Mouse (Mus musculus) gastrocnemius, adult 2 months (tissue): ENCODE data around the gene Prkab2. TPM values are rescaled to one million over a fixed set of nuclear protein-coding genes. Genes with fewer than 3 reads are reported as not detected.

ENCODE experiments used
- DNase-seq: peaks from one replicate; pipeline ENCODE4 v3.0.0; 2022
- H3K27ac ChIP-seq: fragments of 200-600 bp; 2 replicates; pipeline ENCODE4 v1.8.1; 2022; ENCODE audit warnings: mild to moderate bottlenecking
- H3K4me3 ChIP-seq: fragments of 200-600 bp; 2 replicates; pipeline ENCODE4 v1.8.1; 2022; ENCODE audit warnings: mild to moderate bottlenecking, moderate library complexity
- CTCF ChIP-seq: fragments of 200-600 bp; IDR thresholded peaks from 2 replicates; pipeline ENCODE4 v1.8.1; 2022; ENCODE audit warnings: antibody characterized with exemption, mild to moderate bottlenecking, moderate library complexity
- intact Hi-C: fragments of 180-260 bp; cut with DNase I; formaldehyde crosslinking; loops from one replicate; pipeline ENCODE4 v1.15.1; 2025
- total RNA-seq, 2 experiments: library from RNA; stranded (reverse); gene quantifications; 2 replicates each; pipeline ENCODE4 v1.2.3; 2021

Gene Prkab2
- total RNA-seq, 2 experiments from 2014 or later, result 137 to 243 TPM

DNA sequence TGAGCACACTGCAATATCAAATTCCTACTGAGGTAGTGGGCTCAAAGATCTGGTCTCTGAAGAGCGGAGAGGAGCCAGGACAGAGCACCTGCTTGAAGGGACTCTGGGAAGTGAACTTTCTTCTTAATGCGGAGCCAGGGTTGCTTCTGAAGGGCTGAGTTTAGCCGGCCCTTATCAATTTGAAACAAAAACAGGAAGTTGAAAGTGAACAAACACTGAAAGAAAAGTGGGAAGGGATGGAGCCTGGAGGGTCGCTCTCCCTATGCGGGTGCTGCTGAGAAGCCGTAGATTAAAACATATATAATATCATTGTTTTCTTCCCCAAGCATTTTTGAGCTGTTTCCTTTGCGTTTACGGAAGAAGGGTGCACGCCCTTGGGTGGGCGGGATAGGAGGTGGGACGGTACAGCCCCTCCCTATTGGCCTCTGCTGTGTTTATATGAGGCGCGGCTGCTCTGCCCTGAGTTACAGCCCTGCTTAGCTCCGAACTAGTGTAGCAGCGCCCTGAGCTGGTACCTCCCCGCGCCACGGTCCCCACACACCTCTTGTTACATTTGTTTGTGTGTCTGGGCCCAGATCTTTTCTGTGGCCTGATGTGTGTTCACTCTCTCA is 29.5 kb upstream of the Prkab2 start, which contains the start of gene Fmo5:
Gene Fmo5 (plus strand): TSS at position 414 of the 611 bp plus-strand sequence.
- peak within 1 kb of the TSS; percentile 87 for H3K27ac ChIP-seq
- H3K4me3 ChIP-seq, result peak within 1 kb of the TSS; percentile 74
- peak; percentile 84 for DNase-seq
- TF ChIP-seq CTCF, result no peak
- intact Hi-C loops, result no loop called here

DNA sequence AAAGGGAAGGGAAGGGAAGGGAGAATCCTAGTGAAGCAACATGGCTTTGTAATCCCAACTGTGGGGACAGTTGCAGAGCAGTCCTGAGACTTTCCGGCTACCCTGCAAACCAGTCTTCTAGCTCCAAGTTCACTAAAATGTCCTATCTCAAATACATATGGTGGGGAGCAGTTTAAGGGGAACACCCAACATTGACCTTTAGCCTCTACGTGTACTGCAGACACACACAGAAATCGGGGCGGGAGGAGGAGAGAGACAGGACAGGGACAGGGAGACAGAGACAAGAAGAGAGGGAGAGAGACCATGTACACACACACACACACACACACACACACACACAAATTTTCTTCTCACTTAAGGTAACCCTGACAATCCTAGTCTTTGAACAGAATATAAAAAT is 28.1 kb upstream of the Prkab2 start:
- no peak overlapping the region for H3K4me3 ChIP-seq
- intact Hi-C loops, result no loop called here
- DNase-seq, result no peak
- H3K27ac ChIP-seq, result no peak overlapping the region
- TF ChIP-seq CTCF, result no peak

DNA sequence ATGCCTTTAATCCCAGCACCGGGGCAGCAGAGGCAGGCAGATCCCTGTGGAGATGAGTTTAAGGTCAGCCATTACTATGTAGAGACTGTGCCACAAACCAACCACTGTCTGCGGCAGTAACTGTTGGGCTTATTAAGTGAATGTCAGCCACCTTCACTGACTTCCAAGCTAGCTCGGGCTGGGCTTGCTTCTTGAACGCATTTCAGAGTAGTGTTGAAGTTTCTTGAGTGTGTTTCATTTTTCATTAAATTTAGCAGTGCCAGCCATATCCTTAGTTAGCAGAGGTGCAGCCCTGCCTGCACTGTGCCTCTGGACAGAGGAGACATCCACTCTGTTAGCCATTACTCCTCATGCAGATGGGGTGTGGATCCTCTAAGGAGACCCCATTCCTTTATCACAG is 27.2 kb upstream of the Prkab2 start:
- Histone ChIP-seq H3K4me3 (no peak overlapping the region), H3K27ac (no peak overlapping the region)
- DNase-seq, result no peak
- intact Hi-C loops, result no loop called here
- no peak for TF ChIP-seq CTCF

DNA sequence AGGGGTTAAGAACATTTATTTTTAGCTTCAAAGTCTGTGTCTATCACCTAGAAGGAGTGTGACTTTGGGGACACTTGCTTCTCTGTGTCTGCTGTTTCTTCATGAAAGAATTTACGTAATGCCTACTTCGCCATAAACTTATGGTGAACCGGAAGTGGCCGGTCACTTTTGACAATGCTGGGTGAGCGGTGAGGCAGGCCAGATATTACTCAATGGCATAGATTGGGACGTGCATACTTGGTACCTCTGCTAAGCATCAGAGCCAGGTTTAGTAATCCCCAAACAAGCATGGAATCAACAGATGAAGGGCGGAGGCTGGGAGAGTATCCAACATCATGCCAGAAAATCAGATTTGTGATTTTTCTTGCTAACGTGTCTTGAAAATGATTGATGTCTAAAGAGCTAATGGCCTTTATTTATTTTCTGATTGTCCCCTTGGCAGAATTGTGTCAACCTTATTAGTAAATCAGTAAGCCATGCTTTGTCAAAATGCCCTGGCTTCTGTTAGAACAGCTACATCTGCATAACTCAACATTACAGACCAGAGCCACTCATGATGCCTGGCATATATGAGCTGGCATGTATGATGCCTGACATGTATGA is 26.6 kb upstream of the Prkab2 start:
- Histone ChIP-seq H3K27ac (no peak overlapping the region), H3K4me3 (no peak overlapping the region)
- no peak for DNase-seq
- no peak for TF ChIP-seq CTCF
- intact Hi-C loops, result no loop called here

DNA sequence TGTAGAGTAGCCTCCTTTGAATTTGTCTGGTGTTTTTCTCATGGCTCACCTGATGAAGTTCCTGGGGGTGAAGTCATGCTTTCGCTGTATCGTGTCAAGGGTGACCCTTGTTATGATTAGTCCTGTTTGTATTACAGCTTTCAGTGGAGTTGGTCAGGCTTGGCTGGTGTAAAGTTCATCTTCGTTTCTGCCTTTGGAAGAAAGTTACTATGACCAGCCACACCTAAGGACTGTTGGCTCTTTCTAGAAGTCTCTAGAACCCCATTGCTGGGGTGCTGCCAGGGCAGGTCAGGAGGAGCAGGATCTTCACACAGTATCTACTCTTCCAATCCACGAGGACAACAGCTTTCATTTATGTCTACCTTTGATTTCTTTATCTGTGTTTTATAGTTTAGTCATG is 24.5 kb upstream of the Prkab2 start:
- intact Hi-C loops, result no loop called here
- Histone ChIP-seq H3K4me3 (no peak overlapping the region), H3K27ac (no peak overlapping the region)
- DNase-seq, result no peak
- TF ChIP-seq CTCF, result no peak

DNA sequence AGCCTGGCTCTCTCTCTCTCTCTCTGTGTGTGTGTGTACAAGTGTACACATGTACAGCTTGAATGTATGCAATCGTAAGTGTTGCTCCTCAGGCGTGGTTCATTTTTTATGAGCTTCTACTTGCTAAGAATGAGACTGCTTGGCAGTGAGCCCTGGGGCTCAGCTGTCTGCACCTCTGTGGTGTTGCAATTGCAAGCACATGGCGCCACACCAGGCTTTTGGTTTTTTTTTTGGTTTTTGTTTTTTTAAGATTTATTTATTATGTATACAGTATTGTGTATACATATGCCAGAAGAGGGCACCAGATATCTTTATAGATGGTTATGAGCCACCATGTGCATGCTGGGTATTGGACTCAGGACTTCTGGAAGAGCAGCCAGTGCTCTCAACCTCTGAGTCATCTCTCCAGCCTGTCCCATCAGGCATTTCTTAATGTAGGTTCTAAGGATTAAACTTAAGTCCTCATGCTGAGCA is 23.7 kb upstream of the Prkab2 start:
- peak overlapping the region; percentile 73 for H3K27ac ChIP-seq
- peak; percentile 85 for DNase-seq
- no peak overlapping the region for H3K4me3 ChIP-seq
- peak; percentile 36 for TF ChIP-seq CTCF
- intact Hi-C loops, result no loop called here

DNA sequence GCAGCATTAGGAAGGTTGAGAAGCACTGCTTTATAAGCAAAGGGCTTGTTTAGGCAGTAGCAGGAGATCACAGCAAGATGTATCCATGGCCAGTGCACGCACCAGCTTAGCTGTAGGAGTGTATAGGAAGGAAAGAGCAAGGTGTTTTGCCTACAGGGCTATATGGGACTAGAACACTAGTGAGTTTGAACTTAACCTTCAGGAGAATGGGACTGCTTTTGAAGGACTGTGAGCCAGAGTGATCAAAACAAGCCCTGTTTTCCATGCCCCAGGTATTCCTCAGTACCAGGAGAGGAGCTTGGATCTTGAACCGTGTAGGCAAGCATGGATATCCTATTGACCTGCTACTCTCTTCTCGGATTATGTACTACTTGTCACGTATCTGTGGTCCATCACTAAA is 16.6 kb upstream of the Prkab2 start:
- H3K4me3 ChIP-seq, result no peak overlapping the region
- intact Hi-C loops, result no loop called here
- TF ChIP-seq CTCF, result no peak
- no peak for DNase-seq
- no peak overlapping the region for H3K27ac ChIP-seq

DNA sequence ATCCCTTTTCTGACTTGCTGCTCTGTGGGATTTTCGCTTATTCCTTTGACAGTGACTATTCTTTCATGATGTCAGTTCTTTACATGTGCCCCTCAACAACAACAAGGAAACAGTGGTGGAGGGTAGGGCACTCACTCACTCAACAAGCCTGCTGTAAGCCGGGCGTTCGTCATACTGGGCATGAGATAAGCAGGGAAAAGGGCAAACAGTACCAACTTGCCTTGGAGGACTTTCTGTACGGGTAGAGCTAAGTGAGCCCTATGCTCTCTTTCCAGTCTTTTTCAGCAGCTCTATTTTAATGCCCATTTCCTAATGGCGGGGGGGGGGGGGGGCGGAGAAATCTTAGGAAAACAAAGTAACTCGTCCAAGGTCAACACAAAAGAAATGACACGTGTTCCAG is 16.0 kb upstream of the Prkab2 start:
- intact Hi-C loops, result no loop called here
- no peak for DNase-seq
- H3K4me3 ChIP-seq, result no peak overlapping the region
- no peak for TF ChIP-seq CTCF
- H3K27ac ChIP-seq, result no peak overlapping the region

DNA sequence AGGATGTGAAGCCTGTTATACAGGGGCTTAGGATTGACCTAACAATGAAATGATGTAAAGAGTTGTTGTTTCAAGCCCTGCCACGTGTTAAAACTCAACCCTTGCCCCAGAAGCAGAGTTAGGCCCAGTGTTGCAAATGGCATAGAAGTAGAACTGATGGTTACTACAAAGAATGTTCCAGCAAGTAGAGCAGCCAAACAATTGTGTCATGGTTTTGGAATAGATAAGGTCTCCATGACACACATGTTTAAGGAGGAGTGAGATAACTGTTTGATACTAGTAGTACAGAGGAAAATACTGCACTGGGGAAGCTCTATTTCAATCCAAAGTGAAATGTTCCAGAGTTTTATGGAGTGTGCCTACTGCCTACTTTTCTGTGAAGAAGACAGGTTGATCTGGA is 9.5 kb upstream of the Prkab2 start:
- no peak for DNase-seq
- Histone ChIP-seq H3K4me3 (no peak overlapping the region), H3K27ac (peak overlapping the region; percentile 43; the same call in 1 of the 2 replicates)
- intact Hi-C loops, result no loop called here
- TF ChIP-seq CTCF, result no peak

DNA sequence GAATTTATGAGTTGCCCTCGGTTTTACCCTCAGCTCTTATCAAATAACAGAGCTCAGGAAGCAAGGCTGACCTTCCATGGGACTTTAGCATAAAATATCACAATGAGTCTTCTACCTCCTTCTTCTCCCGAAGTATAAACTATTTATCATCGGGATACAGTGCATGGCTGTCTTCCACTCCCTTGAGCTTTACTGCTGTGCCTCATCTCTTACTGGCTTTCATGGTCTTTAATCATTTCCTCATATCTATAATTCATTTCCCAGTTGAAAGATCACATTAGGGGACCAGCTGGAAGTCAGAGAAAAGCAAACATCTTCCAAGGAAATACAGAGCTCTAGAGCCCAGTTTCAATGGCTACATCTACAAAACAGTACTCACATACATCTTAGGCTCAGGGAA is 9.0 kb upstream of the Prkab2 start:
- DNase-seq, result no peak
- TF ChIP-seq CTCF, result no peak
- Histone ChIP-seq H3K4me3 (peak overlapping the region; percentile 40), H3K27ac (peak overlapping the region; percentile 17; the same call in 1 of the 2 replicates)
- intact Hi-C loops, result no loop called here

DNA sequence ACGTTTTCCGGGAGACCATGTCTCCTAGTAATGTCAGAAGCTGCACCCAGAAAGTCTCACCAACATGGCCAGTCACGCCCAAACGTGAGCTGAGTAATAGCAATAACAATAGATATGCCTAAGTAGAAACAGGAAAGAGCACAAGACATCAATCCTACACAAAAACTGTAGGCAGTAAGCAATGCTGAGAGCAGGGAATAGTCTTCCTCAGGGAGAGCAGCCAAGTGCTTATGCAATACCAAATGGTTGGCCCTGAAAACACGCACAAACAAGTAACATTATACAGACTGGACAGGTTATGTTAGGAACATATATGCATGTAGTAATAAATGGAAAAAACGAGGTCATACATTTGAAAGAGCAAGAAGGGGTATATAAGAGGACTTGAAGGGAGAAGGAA is 8.5 kb upstream of the Prkab2 start:
- TF ChIP-seq CTCF, result no peak
- Histone ChIP-seq H3K27ac (peak overlapping the region; percentile 17; the same call in 1 of the 2 replicates), H3K4me3 (peak overlapping the region; percentile 40)
- intact Hi-C loops, result no loop called here
- no peak for DNase-seq

DNA sequence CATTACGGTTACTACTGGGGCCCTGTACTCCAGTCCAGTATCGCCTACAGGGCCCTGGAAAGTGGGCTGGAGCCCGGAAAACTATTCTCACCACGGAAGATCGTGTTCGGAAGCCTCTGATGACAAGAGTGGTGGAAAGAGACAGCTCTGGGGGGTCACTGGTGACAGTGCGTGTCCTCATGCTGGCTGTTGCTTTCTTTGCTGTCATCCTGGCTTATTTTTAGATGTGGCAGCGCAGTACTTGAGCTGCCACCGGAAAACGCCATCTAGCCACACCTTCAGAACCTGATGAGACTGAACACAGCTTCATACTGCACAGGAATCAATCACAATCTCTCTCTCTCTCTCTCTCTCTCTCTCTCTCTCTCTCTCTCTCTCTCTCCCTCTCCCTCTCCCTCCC is 6.4 kb upstream of the Prkab2 start:
- H3K27ac ChIP-seq, result peak overlapping the region; percentile 95
- DNase-seq, result peak; percentile 55
- intact Hi-C loops, result no loop called here
- H3K4me3 ChIP-seq, result peak overlapping the region; percentile 70
- no peak for TF ChIP-seq CTCF

DNA sequence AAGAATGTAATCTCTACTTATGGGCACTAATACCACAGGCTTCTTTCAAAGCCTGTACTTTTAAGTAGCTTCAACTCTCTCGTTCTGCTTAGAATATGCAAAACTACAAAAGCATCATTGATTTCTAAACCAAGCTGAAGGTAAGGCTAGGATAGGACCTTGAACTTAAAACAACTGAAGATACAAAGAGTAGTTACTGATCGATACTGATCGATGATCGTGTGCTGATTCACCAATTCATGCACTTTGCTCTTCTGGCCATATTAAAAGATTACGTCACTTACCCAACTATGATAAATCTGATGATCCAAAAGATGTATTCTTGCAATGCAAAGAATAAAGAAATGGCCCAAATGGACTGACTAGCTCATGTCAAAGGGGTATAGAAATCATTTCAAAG is 4.2 kb upstream of the Prkab2 start:
- intact Hi-C loops, result loop anchor here (2.0 kb wide), 1 partner anchor 43 kb away; the partner anchor contains the start of gene Chd1l

DNA sequence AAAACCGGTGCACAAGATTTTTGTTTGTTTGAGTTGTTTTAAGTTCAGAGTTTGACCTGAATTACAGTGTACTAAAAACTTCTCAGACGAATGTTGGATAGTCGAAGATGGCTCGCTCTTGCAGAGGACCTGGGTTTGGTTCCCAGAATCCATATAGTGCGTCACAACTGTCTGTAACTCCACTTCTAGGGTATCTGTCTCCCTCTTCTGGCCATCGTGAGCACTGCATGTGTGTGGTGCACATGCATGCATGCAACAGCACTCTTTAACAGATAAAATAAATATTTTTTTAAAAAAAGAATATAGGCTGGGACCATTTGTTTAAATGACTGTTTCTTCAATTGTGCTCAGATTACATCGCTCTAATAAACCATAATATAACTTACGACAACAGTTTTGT is 3.1 kb upstream of the Prkab2 start:
- DNase-seq, result peak; percentile 40
- intact Hi-C loops, result loop anchor here (2.0 to 5.0 kb wide), 2 partner anchors 44 to 112 kb away; partner anchors contain the start of gene Chd1l

More for the DNA sequence above, 4.2 kb upstream of the Prkab2 start:
- peak overlapping the region; percentile 95; the same call in 1 of the 2 replicates for H3K27ac ChIP-seq
- no peak overlapping the region for H3K4me3 ChIP-seq
- TF ChIP-seq CTCF, result no peak
- no peak for DNase-seq

More for the DNA sequence above, 3.1 kb upstream of the Prkab2 start:
- peak; percentile 64 for TF ChIP-seq CTCF
- H3K27ac ChIP-seq, result no peak overlapping the region
- no peak overlapping the region for H3K4me3 ChIP-seq
